Mouse (Mus musculus): Measurements from ENCODE around the gene Tmed2. TPM values are rescaled to one million over a fixed set of nuclear protein-coding genes. Genes with fewer than 3 reads are reported as not detected.
"Not testable (repeated sequence)": the region's sequence is repeated elsewhere in the genome, so short reads cannot be mapped to it uniquely, and the experiment has no call there.

The Tmed2 gene
- 335 and 341 TPM in 2 replicates for polyA plus RNA-seq (2015; fragmentation: Nextera tagmentation; extraction: Ambion mirVana)

GRCm38 (mm10) chr5:124540383-124540786 is at the start of gene Tmed2:
TSS of gene Tmed2 (plus strand) at chr5:124540695.
- peak; percentile 95 for ATAC-seq (ENCODE audit: low FRiP score, low read depth)
- Histone ChIP-seq H3K4me2 (peak within 1 kb of the TSS; percentile 92), H3K4me3 (peak within 1 kb of the TSS; percentile 97), H3K27ac (replicated peaks) (peak within 1 kb of the TSS; percentile 78), H3K4me1 (replicated peaks) (peaks cover 16% of the 10 kb centered on the region), H3K36me3 (peaks cover 16% of the 10 kb centered on the region), H3K9me3 (no peaks in the 10 kb centered on the region), H3K27me3 (no peaks in the 10 kb centered on the region), H3K9ac (peak within 1 kb of the TSS; percentile 77)
- WGBS: 0% methylated on average over 32 of the region's 35 CpGs

DNA sequence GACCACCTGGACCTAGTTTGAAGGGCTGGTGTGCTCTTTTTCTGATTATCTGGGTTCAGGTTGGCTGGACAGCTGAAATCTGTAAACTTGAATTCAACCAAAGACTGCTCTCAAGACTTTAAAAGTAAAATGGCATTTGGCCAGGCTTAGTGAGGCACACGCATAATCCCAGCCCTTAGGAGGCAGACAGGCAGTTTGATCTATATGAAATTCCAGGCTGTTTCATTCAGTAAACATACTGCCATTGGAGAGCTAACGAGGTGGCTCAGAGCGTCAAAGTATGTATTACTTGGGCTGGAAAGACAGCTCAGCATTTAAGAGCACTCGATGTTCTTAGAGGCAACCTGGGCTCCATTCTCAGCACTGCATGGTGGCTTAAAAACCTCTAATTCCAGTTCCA is 48.8 kb upstream of the Tmed2 start:
- H3K4me2 ChIP-seq: no peak overlapping the region
- no peak overlapping the region for H3K9ac ChIP-seq
- H3K4me1 ChIP-seq (replicated peaks): no peaks in the 10 kb centered on the region
- WGBS: 80% methylated on average over 4 of the region's 4 CpGs
- H3K36me3 ChIP-seq: peaks cover 27% of the 10 kb centered on the region
- no peak for ATAC-seq (ENCODE audit: low FRiP score, low read depth)
- H3K9me3 ChIP-seq: no peaks in the 10 kb centered on the region
- H3K27ac ChIP-seq (replicated peaks): no peak overlapping the region
- no peak overlapping the region for H3K4me3 ChIP-seq
- H3K27me3 ChIP-seq: no peaks in the 10 kb centered on the region

- no peak overlapping the region for H3K4me2 ChIP-seq
- ATAC-seq (ENCODE audit: low FRiP score, low read depth): no peak
- H3K36me3 ChIP-seq: peaks cover 27% of the 10 kb centered on the region
- no peak overlapping the region for H3K4me3 ChIP-seq
- H3K9me3 ChIP-seq: no peaks in the 10 kb centered on the region
- WGBS: 86% methylated on average over 4 of the region's 4 CpGs
- H3K27me3 ChIP-seq: no peaks in the 10 kb centered on the region
- no peak overlapping the region for H3K27ac ChIP-seq (replicated peaks)
- H3K4me1 ChIP-seq (replicated peaks): no peaks in the 10 kb centered on the region
- H3K9ac ChIP-seq: no peak overlapping the region
Observed at GRCm38 (mm10) chr5:124492618-124493017, 47.9 kb upstream of the Tmed2 start.

DNA sequence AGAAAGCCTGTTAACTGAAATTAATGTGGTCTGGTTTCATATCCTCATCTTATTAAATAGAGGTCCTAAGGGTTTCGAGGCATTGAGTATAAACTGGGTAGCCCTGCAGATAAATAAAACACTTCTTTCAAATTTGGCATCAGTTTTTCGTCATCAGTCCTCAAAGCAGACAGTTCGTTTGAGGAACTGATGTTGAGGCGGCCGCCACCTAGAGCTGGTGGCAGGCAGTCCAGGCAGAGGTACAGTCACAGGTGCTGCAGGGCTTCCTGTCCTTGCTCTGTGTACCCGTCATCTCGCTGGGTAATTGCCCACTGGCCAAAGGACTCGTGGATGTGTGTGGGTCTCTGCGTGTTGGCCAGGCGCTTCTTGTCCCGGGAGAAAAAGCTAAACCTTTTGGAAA is 47.0 kb upstream of the Tmed2 start:
- Histone ChIP-seq H3K4me1 (replicated peaks) (no peaks in the 10 kb centered on the region), H3K27ac (replicated peaks) (no peak overlapping the region), H3K9ac (no peak overlapping the region), H3K4me3 (no peak overlapping the region), H3K9me3 (no peaks in the 10 kb centered on the region), H3K4me2 (no peak overlapping the region), H3K36me3 (peaks cover 29% of the 10 kb centered on the region), H3K27me3 (no peaks in the 10 kb centered on the region)
- 91% methylated on average over 11 of the region's 11 CpGs for WGBS
- ATAC-seq (ENCODE audit: low FRiP score, low read depth): no peak

DNA sequence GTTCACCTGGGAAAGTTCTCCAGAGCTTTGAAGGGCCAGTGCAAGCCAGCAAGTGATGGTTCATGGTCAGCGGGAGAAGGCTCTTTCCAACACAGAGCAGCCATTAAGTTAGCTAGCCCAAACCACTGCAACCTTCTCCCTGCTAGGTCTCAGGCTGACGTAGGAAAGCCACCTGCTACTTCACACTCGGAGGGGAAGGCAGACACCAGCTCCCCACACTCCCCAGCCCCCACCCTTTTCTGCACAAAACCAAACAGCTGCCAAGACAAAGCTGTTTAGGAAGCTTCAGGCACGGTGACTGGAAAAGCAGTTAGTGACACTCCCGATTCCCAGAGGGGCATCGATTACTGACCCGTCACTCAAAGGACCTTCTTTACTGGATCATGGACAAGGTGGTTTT is 44.9 kb upstream of the Tmed2 start:
- Histone ChIP-seq H3K9me3 (no peaks in the 10 kb centered on the region), H3K36me3 (peaks cover 32% of the 10 kb centered on the region), H3K27ac (replicated peaks) (no peak overlapping the region), H3K4me2 (no peak overlapping the region), H3K4me1 (replicated peaks) (no peaks in the 10 kb centered on the region), H3K9ac (no peak overlapping the region), H3K4me3 (no peak overlapping the region), H3K27me3 (no peaks in the 10 kb centered on the region)
- ATAC-seq (ENCODE audit: low FRiP score, low read depth): no peak
- WGBS: 46% methylated on average over 7 of the region's 7 CpGs

- no peaks in the 10 kb centered on the region for H3K9me3 ChIP-seq
- no peaks in the 10 kb centered on the region for H3K27me3 ChIP-seq
- H3K4me1 ChIP-seq (replicated peaks): no peaks in the 10 kb centered on the region
- no peak overlapping the region for H3K4me2 ChIP-seq
- peaks cover 27% of the 10 kb centered on the region for H3K36me3 ChIP-seq
- WGBS: 78% methylated on average over 15 of the region's 15 CpGs
- H3K4me3 ChIP-seq: no peak overlapping the region
- H3K9ac ChIP-seq: no peak overlapping the region
- no peak overlapping the region for H3K27ac ChIP-seq (replicated peaks)
- ATAC-seq (ENCODE audit: low FRiP score, low read depth): no peak
Observed at GRCm38 (mm10) chr5:124496614-124497514, 43.6 kb upstream of the Tmed2 start.

- H3K27me3 ChIP-seq: no peaks in the 10 kb centered on the region
- WGBS: 83% methylated on average over 9 of the region's 9 CpGs
- H3K4me2 ChIP-seq: no peak overlapping the region
- no peak for ATAC-seq (ENCODE audit: low FRiP score, low read depth)
- no peaks in the 10 kb centered on the region for H3K9me3 ChIP-seq
- peaks cover 20% of the 10 kb centered on the region for H3K36me3 ChIP-seq
- no peak overlapping the region for H3K9ac ChIP-seq
- H3K27ac ChIP-seq (replicated peaks): no peak overlapping the region
- no peak overlapping the region for H3K4me3 ChIP-seq
- no peaks in the 10 kb centered on the region for H3K4me1 ChIP-seq (replicated peaks)
Observed at GRCm38 (mm10) chr5:124498221-124498876, 42.1 kb upstream of the Tmed2 start.

GRCm38 (mm10) chr5:124499001-124499400 is 41.5 kb upstream of the Tmed2 start:
- no peak for ATAC-seq (ENCODE audit: low FRiP score, low read depth)
- H3K27me3 ChIP-seq: no peaks in the 10 kb centered on the region
- no peaks in the 10 kb centered on the region for H3K4me1 ChIP-seq (replicated peaks)
- no peak overlapping the region for H3K4me2 ChIP-seq
- H3K9ac ChIP-seq: no peak overlapping the region
- no peaks in the 10 kb centered on the region for H3K9me3 ChIP-seq
- no peak overlapping the region for H3K27ac ChIP-seq (replicated peaks)
- 18% methylated on average over 5 of the region's 5 CpGs for WGBS
- H3K36me3 ChIP-seq: peaks cover 15% of the 10 kb centered on the region; the same call in 1 of the 2 replicates
- no peak overlapping the region for H3K4me3 ChIP-seq

- H3K4me1 ChIP-seq (replicated peaks); H3K9me3 ChIP-seq; H3K27me3 ChIP-seq; ATAC-seq (ENCODE audit: low FRiP score, low read depth); H3K27ac ChIP-seq (replicated peaks); H3K9ac ChIP-seq; H3K4me2 ChIP-seq; H3K4me3 ChIP-seq: not testable (repeated sequence)
- peaks cover 15% of the 10 kb centered on the region; the same call in 1 of the 2 replicates for H3K36me3 ChIP-seq
- WGBS: 76% methylated on average over 4 of the region's 4 CpGs
Observed at GRCm38 (mm10) chr5:124500037-124500436, 40.5 kb upstream of the Tmed2 start.

GRCm38 (mm10) chr5:124500573-124500972 is 39.9 kb upstream of the Tmed2 start:
- H3K27ac ChIP-seq (replicated peaks): no peak overlapping the region
- peaks cover 13% of the 10 kb centered on the region; the same call in 1 of the 2 replicates for H3K36me3 ChIP-seq
- no peak overlapping the region for H3K4me2 ChIP-seq
- WGBS: 86% methylated on average over 3 of the region's 3 CpGs
- ATAC-seq (ENCODE audit: low FRiP score, low read depth): no peak
- H3K4me3 ChIP-seq: no peak overlapping the region
- H3K9me3 ChIP-seq: no peaks in the 10 kb centered on the region
- no peak overlapping the region for H3K9ac ChIP-seq
- no peaks in the 10 kb centered on the region for H3K27me3 ChIP-seq
- H3K4me1 ChIP-seq (replicated peaks): no peaks in the 10 kb centered on the region

- H3K4me1 ChIP-seq (replicated peaks): no peaks in the 10 kb centered on the region
- WGBS: 94% methylated on average over 10 of the region's 10 CpGs
- H3K36me3 ChIP-seq: peaks cover 13% of the 10 kb centered on the region; the same call in 1 of the 2 replicates
- no peak overlapping the region for H3K9ac ChIP-seq
- H3K4me2 ChIP-seq: no peak overlapping the region
- no peaks in the 10 kb centered on the region for H3K27me3 ChIP-seq
- H3K9me3 ChIP-seq: no peaks in the 10 kb centered on the region
- no peak overlapping the region for H3K4me3 ChIP-seq
- no peak overlapping the region for H3K27ac ChIP-seq (replicated peaks)
- no peak for ATAC-seq (ENCODE audit: low FRiP score, low read depth)
Observed at GRCm38 (mm10) chr5:124501541-124501940, 39.0 kb upstream of the Tmed2 start.

GRCm38 (mm10) chr5:124503742-124504141 is 36.8 kb upstream of the Tmed2 start:
- Histone ChIP-seq H3K4me1 (replicated peaks) (no peaks in the 10 kb centered on the region), H3K27me3 (no peaks in the 10 kb centered on the region), H3K9ac (no peak overlapping the region), H3K36me3 (peaks cover 11% of the 10 kb centered on the region; the same call in 1 of the 2 replicates), H3K27ac (replicated peaks) (no peak overlapping the region), H3K4me3 (no peak overlapping the region), H3K4me2 (no peak overlapping the region), H3K9me3 (no peaks in the 10 kb centered on the region)
- no peak for ATAC-seq (ENCODE audit: low FRiP score, low read depth)
- WGBS: 74% methylated on average over 14 of the region's 14 CpGs
